7 mouse cellular contexts compared by ENCODE assay signal in the genomic region with DNA sequence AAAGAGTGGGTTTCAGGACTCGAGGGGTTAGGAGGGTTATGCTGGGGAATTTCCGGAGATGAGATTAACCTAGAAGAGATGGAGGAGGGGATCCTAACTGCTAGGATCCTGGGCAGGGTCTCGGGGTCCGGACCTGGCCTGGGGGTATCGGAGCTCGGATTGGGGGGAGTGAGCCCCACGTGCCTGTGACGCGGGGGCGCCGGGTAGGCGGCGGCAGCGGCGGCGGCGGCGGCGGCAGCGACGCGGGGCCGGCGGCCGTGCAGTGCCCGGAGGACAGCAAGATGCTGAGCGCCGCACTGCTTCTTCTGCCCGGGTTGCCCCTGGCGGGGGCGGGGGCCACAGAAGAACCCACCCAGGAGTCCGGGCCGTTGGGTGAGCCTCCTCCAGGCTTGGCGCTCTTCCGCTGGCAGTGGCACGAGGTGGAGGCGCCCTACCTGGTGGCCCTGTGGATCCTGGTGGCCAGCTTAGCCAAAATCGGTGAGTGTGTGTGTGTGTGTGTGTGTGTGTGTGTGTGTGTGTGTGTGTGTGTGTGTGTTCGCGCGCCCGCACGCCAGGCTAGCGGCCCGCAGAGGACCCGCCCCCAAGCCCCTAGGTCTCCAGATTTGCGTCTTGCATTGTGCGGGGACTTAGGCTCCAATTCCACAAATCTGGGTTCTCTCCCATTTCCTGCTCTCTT. TPM values are rescaled to one million over a fixed set of nuclear protein-coding genes. Genes with fewer than 3 reads are reported as not detected.
A peak's percentile ranks its signal among the peaks of the same experiment; 100 is the strongest.
DNase-seq lines count a peak whose midpoint lies in the region; ATAC-seq and TF ChIP-seq lines count a peak whose summit lies in the region.

No protein-coding gene starts in this region.

- peak overlapping the region; percentile 58 for H3K9ac ChIP-seq in intestine, embryonic 14.5 days (ENCODE audit: low read length)
- H3K9ac ChIP-seq in midbrain, embryonic 16.5 days (ENCODE audit: low read depth, low read length) = peak overlapping the region; percentile 80

- ATAC-seq in intestine, embryonic 14.5 days (replicated peaks; ENCODE audit: low FRiP score, low TSS enrichment, low read depth) = no peak
- ATAC-seq in midbrain, embryonic 16.5 days = peak; percentile 50

- H3K36me3 ChIP-seq in embryonic facial prominence, embryonic 10.5 days (replicated peaks) = peaks cover 6% of the 10 kb centered on the region; the same call in 1 of the 2 replicates
- no peaks in the 10 kb centered on the region for H3K36me3 ChIP-seq in intestine, embryonic 14.5 days (ENCODE audit: control insufficient read depth, insufficient read depth, low read length)
- H3K36me3 ChIP-seq in midbrain, embryonic 16.5 days (ENCODE audit: control insufficient read depth, insufficient read depth, low read length) = no peaks in the 10 kb centered on the region

- H3K27me3 ChIP-seq in embryonic facial prominence, embryonic 10.5 days (replicated peaks; ENCODE audit: low read depth, poor library complexity, severe bottlenecking) = peaks cover 18% of the 10 kb centered on the region; the same call in 1 of the 2 replicates
- 0 out of 2 replicates have a peak, but pooled peaks cover 4% of the 10 kb centered on the region for H3K27me3 ChIP-seq in intestine, embryonic 14.5 days (replicated peaks; ENCODE audit: control insufficient read depth, insufficient read depth, low read length)
- peaks cover 12% of the 10 kb centered on the region; the same call in 1 of the 2 replicates for H3K27me3 ChIP-seq in midbrain, embryonic 16.5 days (ENCODE audit: control insufficient read depth, insufficient read depth, low read depth, low read length)

- DNase-seq in left cerebral cortex, adult 2 months (ENCODE audit: extremely low spot score in 1 of 2, low spot score in 2 of 2) = peak; percentile 50 to 58
- DNase-seq in left cerebral cortex, adult 11 months (ENCODE audit: low spot score) = no peak
- DNase-seq in adrenal gland, postnatal 14 days = peak; percentile 48
- peak; percentile 77 for DNase-seq in embryonic facial prominence, embryonic 10.5 days (ENCODE audit: low spot score)
- no peak for DNase-seq in intestine, embryonic 14.5 days (ENCODE audit: low spot score)
- DNase-seq in gastrocnemius, adult 8-10 months (ENCODE audit: low spot score in 2 of 2) = no peak

- H3K9me3 ChIP-seq in embryonic facial prominence, embryonic 10.5 days = no peaks in the 10 kb centered on the region
- H3K9me3 ChIP-seq in intestine, embryonic 14.5 days (ENCODE audit: control insufficient read depth, low read length) = no peaks in the 10 kb centered on the region
- H3K9me3 ChIP-seq in midbrain, embryonic 16.5 days (replicated peaks; ENCODE audit: control insufficient read depth, low read length, poor library complexity, severe bottlenecking) = no peaks in the 10 kb centered on the region

- peak overlapping the region; percentile 72 for H3K4me3 ChIP-seq in left cerebral cortex, adult 2 months
- H3K4me3 ChIP-seq in embryonic facial prominence, embryonic 10.5 days = peak overlapping the region; percentile 70
- H3K4me3 ChIP-seq in intestine, embryonic 14.5 days (ENCODE audit: low read depth, low read length) = peak overlapping the region; percentile 84
- peak overlapping the region; percentile 67 for H3K4me3 ChIP-seq in midbrain, embryonic 16.5 days (ENCODE audit: low read depth, low read length)

- 2% methylated on average over 48 of the region's 48 CpGs for WGBS in embryonic facial prominence, embryonic 10.5 days
- 1% methylated on average over 34 of the region's 48 CpGs for WGBS in intestine, embryonic 14.5 days
- WGBS in midbrain, embryonic 16.5 days = under 1% methylated on average over 31 of the region's 48 CpGs

- peak overlapping the region; percentile 81 for H3K27ac ChIP-seq in left cerebral cortex, adult 2 months
- H3K27ac ChIP-seq in embryonic facial prominence, embryonic 10.5 days (replicated peaks) = peak overlapping the region; percentile 86
- peak overlapping the region; percentile 77; the same call in 1 of the 2 replicates for H3K27ac ChIP-seq in intestine, embryonic 14.5 days (ENCODE audit: low read depth)
- H3K27ac ChIP-seq in midbrain, embryonic 16.5 days (ENCODE audit: low read length) = peak overlapping the region; percentile 81

- intact Hi-C loops in left cerebral cortex, adult 2 months (cut with DNase I) = no loop called here

- H3K4me2 ChIP-seq in intestine, embryonic 14.5 days (ENCODE audit: low read length) = peak overlapping the region; percentile 77
- peak overlapping the region; percentile 93 for H3K4me2 ChIP-seq in midbrain, embryonic 16.5 days (ENCODE audit: low read length)

- no peak for TF ChIP-seq CTCF in left cerebral cortex, adult 2 months (IDR thresholded peaks at IDR 0.05)

- H3K4me1 ChIP-seq in embryonic facial prominence, embryonic 10.5 days = peaks cover 64% of the 10 kb centered on the region
- peaks cover 30% of the 10 kb centered on the region for H3K4me1 ChIP-seq in intestine, embryonic 14.5 days (replicated peaks; ENCODE audit: control insufficient read depth, insufficient read depth, low read length)
- H3K4me1 ChIP-seq in midbrain, embryonic 16.5 days (ENCODE audit: control insufficient read depth, insufficient read depth, low read length) = peaks cover 14% of the 10 kb centered on the region; the same call in 1 of the 2 replicates

RNA-seq across cellular contexts. Expression of a gene that starts 0.6 kb away (rescaled TPM):
- 10 to 100 TPM; 41.9 to 42.5 TPM for total RNA-seq in left cerebral cortex, adult 2 months (2021)
- 1.9 TPM in 2 replicates for total RNA-seq in adrenal gland, postnatal 14 days (2021)
- polyA plus RNA-seq in embryonic facial prominence, embryonic 10.5 days (2016; fragmentation: Nextera tagmentation; extraction: Ambion mirVana) = 5.5 and 5.7 TPM in 2 replicates
- 1.5 and 2.3 TPM in 2 replicates for polyA plus RNA-seq in intestine, embryonic 14.5 days (2014; fragmentation: Nextera tagmentation; extraction: Ambion mirVana)
- polyA plus RNA-seq in midbrain, embryonic 16.5 days (2015; fragmentation: Nextera tagmentation; extraction: Ambion mirVana) = 13.3 and 15.1 TPM in 2 replicates
- under 1 TPM; 0.38 to 0.65 (median 0.52) TPM for total RNA-seq in gastrocnemius, adult 8-10 months (2022)

RNA-seq across cellular contexts. Expression of a gene that starts 1.5 kb away (rescaled TPM):
- total RNA-seq in left cerebral cortex, adult 2 months (2021) = 1 to 10 TPM; 3.5 to 3.7 TPM
- total RNA-seq in adrenal gland, postnatal 14 days (2021) = 11.9 and 15.7 TPM in 2 replicates
- polyA plus RNA-seq in embryonic facial prominence, embryonic 10.5 days (2016; fragmentation: Nextera tagmentation; extraction: Ambion mirVana) = 2.9 and 3.3 TPM in 2 replicates
- polyA plus RNA-seq in intestine, embryonic 14.5 days (2014; fragmentation: Nextera tagmentation; extraction: Ambion mirVana) = 3.2 and 3.5 TPM in 2 replicates
- polyA plus RNA-seq in midbrain, embryonic 16.5 days (2015; fragmentation: Nextera tagmentation; extraction: Ambion mirVana) = 0.49 and 1.0 TPM in 2 replicates
- 10 to 100 TPM; 21.1 to 28.8 (median 23.9) TPM for total RNA-seq in gastrocnemius, adult 8-10 months (2022)

RNA-seq across cellular contexts. Expression of a gene that starts 23.1 kb away (rescaled TPM):
- 10 to 100 TPM; 35.4 to 40.1 TPM for total RNA-seq in left cerebral cortex, adult 2 months (2021)
- 47.7 and 48.6 TPM in 2 replicates for total RNA-seq in adrenal gland, postnatal 14 days (2021)
- 93.0 and 99.4 TPM in 2 replicates for polyA plus RNA-seq in embryonic facial prominence, embryonic 10.5 days (2016; fragmentation: Nextera tagmentation; extraction: Ambion mirVana)
- 136 and 138 TPM in 2 replicates for polyA plus RNA-seq in intestine, embryonic 14.5 days (2014; fragmentation: Nextera tagmentation; extraction: Ambion mirVana)
- polyA plus RNA-seq in midbrain, embryonic 16.5 days (2015; fragmentation: Nextera tagmentation; extraction: Ambion mirVana) = 118 and 143 TPM in 2 replicates
- 10 to 100 TPM; 20.9 to 24.2 (median 22.9) TPM for total RNA-seq in gastrocnemius, adult 8-10 months (2022)

RNA-seq across cellular contexts. Expression of a gene that starts 23.2 kb away (rescaled TPM):
- 1 to 10 TPM; 6.6 to 6.8 TPM for total RNA-seq in left cerebral cortex, adult 2 months (2021)
- 4.7 and 6.6 TPM in 2 replicates for total RNA-seq in adrenal gland, postnatal 14 days (2021)
- polyA plus RNA-seq in embryonic facial prominence, embryonic 10.5 days (2016; fragmentation: Nextera tagmentation; extraction: Ambion mirVana) = 1.3 TPM in 2 replicates
- 1.9 and 2.3 TPM in 2 replicates for polyA plus RNA-seq in intestine, embryonic 14.5 days (2014; fragmentation: Nextera tagmentation; extraction: Ambion mirVana)
- polyA plus RNA-seq in midbrain, embryonic 16.5 days (2015; fragmentation: Nextera tagmentation; extraction: Ambion mirVana) = 0.83 and 0.88 TPM in 2 replicates
- 1 to 10 TPM in 3 of 4 experiments, under 1 TPM in 1; 0.82 to 1.3 (median 1.0) TPM for total RNA-seq in gastrocnemius, adult 8-10 months (2022)

RNA-seq across cellular contexts. Expression of a gene that starts 23.8 kb away (rescaled TPM):
- total RNA-seq in left cerebral cortex, adult 2 months (2021) = 1 to 10 TPM; 3.7 to 4.5 TPM
- total RNA-seq in adrenal gland, postnatal 14 days (2021) = 0.26 and 0.98 TPM in 2 replicates
- polyA plus RNA-seq in embryonic facial prominence, embryonic 10.5 days (2016; fragmentation: Nextera tagmentation; extraction: Ambion mirVana) = 0.34 and 0.83 TPM in 2 replicates
- 0.19 and 0.27 TPM in 2 replicates for polyA plus RNA-seq in intestine, embryonic 14.5 days (2014; fragmentation: Nextera tagmentation; extraction: Ambion mirVana)
- polyA plus RNA-seq in midbrain, embryonic 16.5 days (2015; fragmentation: Nextera tagmentation; extraction: Ambion mirVana) = 2.4 and 2.7 TPM in 2 replicates
- under 1 TPM in 1 of 4 experiments, not detected in 3; 0.12 TPM for total RNA-seq in gastrocnemius, adult 8-10 months (2022)

Comparison
In these comparisons a context has a peak if more than half of its experiments do, and no peak if none do; other contexts are left out.
1. DNase-seq: peak in left cerebral cortex, adult 2 months (2 of 2), adrenal gland, postnatal 14 days (single experiment) and embryonic facial prominence, embryonic 10.5 days (single experiment); none in left cerebral cortex, adult 11 months (single experiment), intestine, embryonic 14.5 days (single experiment) and gastrocnemius, adult 8-10 months (0 of 2).
2. RNA of a gene that starts 0.6 kb away (total RNA-seq): 41.9 to 42.5 TPM in left cerebral cortex, adult 2 months; 1.9 TPM in adrenal gland, postnatal 14 days and 0.38 to 0.65 TPM in gastrocnemius, adult 8-10 months; every median in the first group is over 10 times any median in the second.
3. Peak in every context shown above with its lines, with median percentiles within 50 percentile points of each other: H3K27ac ChIP-seq and H3K4me3 ChIP-seq.